Mouse (Mus musculus): ENCODE measurements around the gene Bcat2. TPM values are rescaled to one million over a fixed set of nuclear protein-coding genes. Genes with fewer than 3 reads are reported as not detected.

Bcat2 gene
- total and polyA plus RNA-seq, 3 experiments, result 45.9 to 178 (median 114) TPM

DNA sequence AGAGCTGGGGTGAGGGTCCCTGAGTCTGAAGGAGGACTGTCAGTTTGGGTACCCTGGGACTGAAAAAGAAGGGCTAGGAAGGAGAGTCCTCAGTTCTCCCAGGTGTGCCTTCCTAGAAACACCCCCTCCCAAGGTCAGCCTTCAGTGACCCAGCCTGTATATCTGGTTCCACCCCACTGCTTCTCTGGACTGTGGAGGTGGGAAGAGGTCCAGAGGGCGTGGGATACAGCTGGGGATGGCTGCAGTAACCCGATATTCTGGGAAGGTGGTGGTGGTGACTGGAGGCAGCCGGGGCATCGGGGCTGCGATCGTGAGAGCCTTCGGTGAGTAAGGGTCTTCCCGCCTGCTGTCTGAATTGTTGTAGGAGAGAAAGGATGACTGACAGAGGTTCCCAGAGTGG, 15.2 kb upstream of the Bcat2 start, which contains the start of gene Hsd17b14:
Gene Hsd17b14, plus strand, starts transcription at position 150 of the 400 bp plus-strand sequence.
- Histone ChIP-seq H3K9me3 (replicated peaks) (no peaks in the 10 kb centered on the region), H3K27me3 (ENCODE audit: insufficient read depth, low read length) (peaks cover 40% of the 10 kb centered on the region), H3K4me1 (ENCODE audit: insufficient read depth, low read depth, low read length) (peaks cover 27% of the 10 kb centered on the region), H3K36me3 (replicated peaks) (no peaks in the 10 kb centered on the region), H3K4me3 (ENCODE audit: low read depth, low read length) (no peak within 1 kb of the TSS)
- no peak for DNase-seq (ENCODE audit: low spot score)
- TF ChIP-seq GATA1 (IDR thresholded peaks at IDR 0.05; ENCODE audit: borderline replicate concordance, low read length), result no peak
- no peak for TF ChIP-seq POLR2AphosphoS5 (IDR thresholded peaks at IDR 0.05; ENCODE audit: insufficient replicate concordance, low read depth, low read length)
- TF ChIP-seq CTCF (IDR thresholded peaks at IDR 0.05; ENCODE audit: low read depth, low read length), result no peak
- TF ChIP-seq TAL1 (conservative IDR thresholded peaks at IDR 0.05; ENCODE audit: low read depth, low read length), result no peak
- TF ChIP-seq GATA2 (IDR thresholded peaks at IDR 0.05; ENCODE audit: borderline replicate concordance, low read depth, low read length), result no peak
- no peak for ATAC-seq (ENCODE audit: extremely low read depth, insufficient number of reproducible peaks, low FRiP score, poor library complexity, severe bottlenecking)

DNA sequence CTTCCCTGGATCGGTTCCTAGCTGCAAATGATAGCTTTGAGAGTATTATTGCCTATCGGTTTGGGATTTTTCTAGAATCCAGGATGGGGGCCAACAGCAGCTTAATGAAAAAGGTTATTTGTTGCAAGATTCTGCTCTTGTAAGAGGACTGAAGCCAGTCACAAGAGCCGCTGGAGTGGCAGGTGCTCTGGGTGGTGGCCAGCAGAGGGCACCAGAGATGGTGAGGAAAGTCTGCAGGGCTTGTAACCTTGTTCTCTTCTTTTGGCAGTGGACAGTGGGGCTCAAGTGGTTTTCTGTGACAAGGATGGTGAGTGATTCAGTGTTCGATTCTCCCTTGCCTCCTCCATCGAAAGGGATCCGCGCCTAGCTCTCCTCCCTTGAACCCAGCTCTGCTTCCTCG, 14.2 kb upstream of the Bcat2 start:
- Histone ChIP-seq H3K4me3 (ENCODE audit: low read depth, low read length) (no peak overlapping the region), H3K4me1 (ENCODE audit: insufficient read depth, low read depth, low read length) (peaks cover 30% of the 10 kb centered on the region), H3K27me3 (ENCODE audit: insufficient read depth, low read length) (peaks cover 34% of the 10 kb centered on the region), H3K36me3 (replicated peaks) (no peaks in the 10 kb centered on the region), H3K9me3 (replicated peaks) (no peaks in the 10 kb centered on the region)
- ATAC-seq (ENCODE audit: extremely low read depth, insufficient number of reproducible peaks, low FRiP score, poor library complexity, severe bottlenecking) (no peak), DNase-seq (ENCODE audit: low spot score) (peak; percentile 69)
- no peak for TF ChIP-seq GATA2 (IDR thresholded peaks at IDR 0.05; ENCODE audit: borderline replicate concordance, low read depth, low read length)
- peak; percentile 78 for TF ChIP-seq CTCF (IDR thresholded peaks at IDR 0.05; ENCODE audit: low read depth, low read length)

DNA sequence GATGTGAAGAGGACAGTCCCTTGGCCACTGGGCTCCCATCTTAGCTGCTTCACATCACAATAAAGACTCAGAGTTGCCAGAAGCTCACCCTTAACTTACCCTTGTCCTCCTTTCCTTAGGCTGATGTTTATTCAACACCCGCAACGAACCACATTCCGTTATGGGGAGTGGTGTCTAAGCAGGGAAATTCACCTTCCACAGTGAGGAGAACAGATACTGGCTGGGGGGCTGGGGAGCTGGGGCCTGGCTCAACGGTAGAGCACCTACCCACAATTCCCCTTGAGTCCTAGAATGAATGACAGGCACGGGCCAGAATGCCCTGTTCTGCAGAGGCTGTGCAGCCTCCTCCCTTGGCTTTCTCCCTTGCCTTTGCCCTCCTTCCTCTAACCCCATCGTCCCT, 11.0 kb upstream of the Bcat2 start:
- H3K36me3 ChIP-seq (replicated peaks), result no peaks in the 10 kb centered on the region
- DNase-seq (ENCODE audit: low spot score) (no peak), ATAC-seq (ENCODE audit: extremely low read depth, insufficient number of reproducible peaks, low FRiP score, poor library complexity, severe bottlenecking) (no peak)
- H3K4me3 ChIP-seq (ENCODE audit: low read depth, low read length), result no peak overlapping the region
- H3K9me3 ChIP-seq (replicated peaks), result no peaks in the 10 kb centered on the region
- peaks cover 10% of the 10 kb centered on the region for H3K27me3 ChIP-seq (ENCODE audit: insufficient read depth, low read length)
- H3K4me1 ChIP-seq (ENCODE audit: insufficient read depth, low read depth, low read length), result peaks cover 47% of the 10 kb centered on the region
- TF ChIP-seq CTCF (IDR thresholded peaks at IDR 0.05; ENCODE audit: low read depth, low read length) (no peak), GATA1 (IDR thresholded peaks at IDR 0.05; ENCODE audit: borderline replicate concordance, low read length) (no peak), POLR2AphosphoS5 (IDR thresholded peaks at IDR 0.05; ENCODE audit: insufficient replicate concordance, low read depth, low read length) (no peak), TAL1 (conservative IDR thresholded peaks at IDR 0.05; ENCODE audit: low read depth, low read length) (no peak), GATA2 (IDR thresholded peaks at IDR 0.05; ENCODE audit: borderline replicate concordance, low read depth, low read length) (no peak)

DNA sequence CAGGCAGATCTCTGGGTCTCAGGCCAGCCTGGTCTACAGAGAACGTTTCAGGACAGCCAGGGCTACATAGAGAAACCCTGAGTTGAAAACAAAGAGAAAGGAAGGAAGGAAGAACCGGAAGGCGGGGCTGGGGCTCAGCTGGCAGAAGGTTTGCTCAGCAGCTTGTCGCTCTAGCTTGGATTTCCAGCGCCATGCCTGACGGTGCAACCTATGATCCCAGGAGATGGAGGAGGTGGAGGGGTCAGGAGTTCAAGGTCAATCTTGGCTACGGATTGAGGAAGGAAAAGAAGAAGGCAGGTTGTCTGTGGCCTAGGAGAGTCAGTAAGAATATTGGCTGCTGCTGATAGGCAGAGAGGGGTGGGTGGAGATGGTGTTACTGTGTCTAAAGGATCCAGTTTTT, 9.7 kb upstream of the Bcat2 start:
- H3K4me1 ChIP-seq (ENCODE audit: insufficient read depth, low read depth, low read length), result peaks cover 53% of the 10 kb centered on the region
- no peak for DNase-seq (ENCODE audit: low spot score)
- peaks cover 2% of the 10 kb centered on the region; the same call in 1 of the 2 replicates for H3K27me3 ChIP-seq (ENCODE audit: insufficient read depth, low read length)
- no peaks in the 10 kb centered on the region for H3K9me3 ChIP-seq (replicated peaks)
- no peak for ATAC-seq (ENCODE audit: extremely low read depth, insufficient number of reproducible peaks, low FRiP score, poor library complexity, severe bottlenecking)
- TF ChIP-seq POLR2AphosphoS5 (IDR thresholded peaks at IDR 0.05; ENCODE audit: insufficient replicate concordance, low read depth, low read length), result no peak
- H3K36me3 ChIP-seq (replicated peaks), result no peaks in the 10 kb centered on the region
- H3K4me3 ChIP-seq (ENCODE audit: low read depth, low read length), result no peak overlapping the region

DNA sequence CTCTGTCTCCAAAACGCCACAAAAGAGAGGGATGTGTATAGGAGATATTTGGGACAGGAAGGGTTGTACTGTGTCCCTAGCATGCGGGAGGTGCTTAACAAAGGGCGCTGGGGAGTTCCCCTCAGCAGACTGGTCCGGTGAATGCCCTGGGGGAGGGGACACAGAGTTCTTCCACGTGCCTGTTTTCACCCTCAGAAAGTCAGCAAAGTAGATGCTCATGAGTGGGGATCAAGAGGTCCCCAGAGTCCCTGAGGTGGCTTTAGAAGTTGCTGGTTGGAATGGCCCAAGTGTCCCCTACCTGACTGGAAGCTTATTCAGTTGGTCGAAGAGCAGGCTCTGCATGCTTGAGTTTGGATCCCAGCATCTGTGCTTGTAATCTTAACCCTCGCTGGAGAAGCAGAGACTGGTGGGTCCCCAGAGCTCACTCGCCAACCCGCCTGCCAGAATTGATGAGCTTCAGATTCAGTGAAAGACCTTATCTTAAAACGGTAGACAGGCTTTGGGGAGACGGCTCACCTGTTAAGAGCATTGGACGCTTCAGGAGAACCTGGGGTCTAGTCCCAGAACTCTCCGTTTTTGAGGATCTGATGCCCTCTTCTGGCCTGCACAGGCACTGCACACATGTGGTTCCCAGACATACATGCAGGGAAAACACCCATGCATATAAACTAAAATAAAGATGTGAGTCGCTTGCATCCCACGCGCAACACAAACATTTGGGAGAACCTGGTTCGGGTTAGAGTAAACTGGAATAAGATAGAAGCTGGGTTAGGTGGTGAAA, 8.9 kb upstream of the Bcat2 start:
- H3K27me3 ChIP-seq (ENCODE audit: insufficient read depth, low read length), result peaks cover 2% of the 10 kb centered on the region; the same call in 1 of the 2 replicates
- no peaks in the 10 kb centered on the region for H3K9me3 ChIP-seq (replicated peaks)
- ATAC-seq (ENCODE audit: extremely low read depth, insufficient number of reproducible peaks, low FRiP score, poor library complexity, severe bottlenecking) (no peak), DNase-seq (ENCODE audit: low spot score) (peak; percentile 58)
- TF ChIP-seq POLR2AphosphoS5 (IDR thresholded peaks at IDR 0.05; ENCODE audit: insufficient replicate concordance, low read depth, low read length), result no peak
- TF ChIP-seq GATA2 (IDR thresholded peaks at IDR 0.05; ENCODE audit: borderline replicate concordance, low read depth, low read length), result no peak
- peak; percentile 77 for TF ChIP-seq CTCF (IDR thresholded peaks at IDR 0.05; ENCODE audit: low read depth, low read length)
- TF ChIP-seq GATA1 (IDR thresholded peaks at IDR 0.05; ENCODE audit: borderline replicate concordance, low read length), result no peak
- peak overlapping the region; percentile 67; the same call in 1 of the 2 replicates for H3K4me3 ChIP-seq (ENCODE audit: low read depth, low read length)
- peaks cover 56% of the 10 kb centered on the region for H3K4me1 ChIP-seq (ENCODE audit: insufficient read depth, low read depth, low read length)
- peaks cover 4% of the 10 kb centered on the region for H3K36me3 ChIP-seq (replicated peaks)

DNA sequence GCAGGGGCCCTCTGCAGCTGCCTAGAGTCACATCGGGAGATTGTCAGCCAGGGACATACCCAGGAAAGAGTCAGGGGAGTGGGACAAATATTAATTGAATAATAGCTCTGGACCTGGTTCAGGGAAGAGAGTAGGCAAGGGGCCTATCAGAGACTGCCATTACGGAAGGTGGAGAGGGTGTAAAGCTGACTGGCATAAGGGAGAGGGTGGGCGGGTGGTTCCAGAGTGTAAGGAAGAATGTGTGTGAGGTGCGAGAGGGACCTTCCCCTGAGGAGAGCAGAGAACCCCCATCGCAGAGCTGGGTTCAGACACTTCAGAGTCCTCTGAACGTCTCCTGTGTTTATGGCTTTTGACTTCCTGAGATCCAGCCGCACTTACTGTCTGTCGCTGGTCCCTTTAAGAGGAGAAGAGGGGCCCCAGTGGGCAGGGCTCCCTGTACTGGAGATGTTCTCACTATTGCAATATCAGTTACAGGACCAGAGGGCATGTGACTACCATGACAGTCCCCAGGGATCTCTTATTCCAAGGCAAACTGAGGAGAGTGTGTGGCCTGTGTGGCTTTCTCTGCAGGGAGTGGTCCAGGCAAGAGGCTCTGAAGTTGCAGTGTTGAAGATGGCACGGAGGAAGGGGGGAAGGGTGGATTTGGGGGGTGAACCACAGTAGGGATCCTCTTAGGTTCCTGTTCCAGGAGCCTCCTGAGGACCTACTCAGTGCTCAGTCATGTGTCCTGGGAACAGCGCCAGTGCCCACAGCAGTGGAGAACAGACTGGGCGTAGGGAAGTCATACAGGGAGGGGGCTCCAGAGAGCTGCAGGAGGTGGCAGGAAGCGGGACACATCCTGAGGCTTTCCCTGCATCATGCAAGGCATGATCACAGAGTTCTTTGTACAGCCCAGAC, 8.1 kb upstream of the Bcat2 start:
- H3K27me3 ChIP-seq (ENCODE audit: insufficient read depth, low read length), result peaks cover 2% of the 10 kb centered on the region; the same call in 1 of the 2 replicates
- peak overlapping the region; percentile 67 for H3K4me3 ChIP-seq (ENCODE audit: low read depth, low read length)
- ATAC-seq (ENCODE audit: extremely low read depth, insufficient number of reproducible peaks, low FRiP score, poor library complexity, severe bottlenecking) (peak; percentile 80; the same call in 1 of the 2 replicates), DNase-seq (ENCODE audit: low spot score) (peak; percentile 69)
- H3K4me1 ChIP-seq (ENCODE audit: insufficient read depth, low read depth, low read length), result peaks cover 61% of the 10 kb centered on the region
- no peak for TF ChIP-seq CTCF (IDR thresholded peaks at IDR 0.05; ENCODE audit: low read depth, low read length)
- no peak for TF ChIP-seq POLR2AphosphoS5 (IDR thresholded peaks at IDR 0.05; ENCODE audit: insufficient replicate concordance, low read depth, low read length)
- no peak for TF ChIP-seq TAL1 (conservative IDR thresholded peaks at IDR 0.05; ENCODE audit: low read depth, low read length)
- TF ChIP-seq GATA2 (IDR thresholded peaks at IDR 0.05; ENCODE audit: borderline replicate concordance, low read depth, low read length), result no peak
- no peak for TF ChIP-seq GATA1 (IDR thresholded peaks at IDR 0.05; ENCODE audit: borderline replicate concordance, low read length)
- peaks cover 9% of the 10 kb centered on the region for H3K36me3 ChIP-seq (replicated peaks)
- H3K9me3 ChIP-seq (replicated peaks), result no peaks in the 10 kb centered on the region
